16 mouse cellular contexts compared by ENCODE assay signal in genomic region chr6:91865601-91866000, GRCm38 (mm10). TPM values are rescaled to one million over a fixed set of nuclear protein-coding genes. Genes with fewer than 3 reads are reported as not detected.
DNase-seq lines count a peak whose midpoint lies in the region; ATAC-seq lines count a peak whose summit lies in the region.
"Had no signal": no experiment of that assay in that cellular context is flagged by ENCODE, and none has a peak within 500 bp of the region (broad histone marks: within the 10 kb centered on the region; RNA-seq: fewer than 3 reads in every experiment).

No protein-coding gene starts in this region.

- peaks cover 55% of the 10 kb centered on the region for H3K27me3 ChIP-seq in megakaryocyte, embryonic 14.5 days (replicated peaks)

- peaks cover 1% of the 10 kb centered on the region for H3K9me3 ChIP-seq in megakaryocyte, embryonic 14.5 days
- H3K9me3 ChIP-seq: forebrain, embryonic 10.5 days had no signal

- peaks cover 27% of the 10 kb centered on the region for H3K4me1 ChIP-seq in megakaryocyte, embryonic 14.5 days
- H3K4me1 ChIP-seq: forebrain, embryonic 10.5 days had no signal

- DNase-seq in left cerebral cortex, adult 9 months (ENCODE audit: low spot score in 2 of 2), result peak; percentile 42 to 58
- peak; percentile 7 to 28 for DNase-seq in thymus, postnatal 36 days
- DNase-seq in cerebellum, postnatal 14 days, result no peak
- DNase-seq: cerebellum, adult 11-12 months; heart, adult 18-20 months; kidney, postnatal 25 days; layer of hippocampus, postnatal 36 days; lung, embryonic 14.5 days; midbrain, embryonic 14.5 days had no signal

- peak overlapping the region; percentile 6 for H3K4me3 ChIP-seq in megakaryocyte, embryonic 14.5 days (replicated peaks)
- H3K4me3 ChIP-seq: forebrain, embryonic 10.5 days had no signal

- no peak for ATAC-seq in megakaryocyte, adult 5-6 weeks (ENCODE audit: poor library complexity, severe bottlenecking)
- ATAC-seq in common myeloid progenitor, adult 5-6 weeks (replicated peaks; ENCODE audit: low read depth, poor library complexity, severe bottlenecking), result 0 out of 2 replicates have a peak, but pooled peaks have one; percentile 32
- no peak for ATAC-seq in cerebellum, adult (ENCODE audit: insufficient number of reproducible peaks, low FRiP score, low TSS enrichment)
- ATAC-seq: intestine, postnatal 0 days had no signal

- H3K36me3 ChIP-seq in megakaryocyte, embryonic 14.5 days (replicated peaks; ENCODE audit: low read length), result no peaks in the 10 kb centered on the region
- H3K36me3 ChIP-seq: forebrain, embryonic 10.5 days had no signal

RNA-seq across cellular contexts. Expression of gene Ccdc174, which starts 12.3 kb away (rescaled TPM):
- 2.6 and 6.0 TPM in 2 replicates for polyA plus RNA-seq in megakaryocyte, embryonic 14.5 days (2012; ENCODE audit: insufficient read depth, low replicate concordance)
- total RNA-seq in megakaryocyte, adult 5-6 weeks (2015), result 31.2 and 34.3 TPM in 2 replicates
- total RNA-seq in megakaryocyte, adult 5-6 weeks (2017), result 49.0 and 49.9 TPM in 2 replicates
- total RNA-seq in common myeloid progenitor, adult 5-6 weeks (2017), result 47.5 and 69.5 TPM in 2 replicates

RNA-seq across cellular contexts. Expression of gene 4930590J08Rik, which starts 37.0 kb away (rescaled TPM):
- polyA plus RNA-seq in megakaryocyte, embryonic 14.5 days (2012; ENCODE audit: insufficient read depth, low replicate concordance), result 0.03 and 2.0 TPM in 2 replicates
- 1.1 TPM in 2 replicates for total RNA-seq in megakaryocyte, adult 5-6 weeks (2015)
- 0.15 and 0.53 TPM in 2 replicates for total RNA-seq in megakaryocyte, adult 5-6 weeks (2017)
- total RNA-seq in common myeloid progenitor, adult 5-6 weeks (2017), result 0.50 TPM in 1 of 2 replicates, not detected in the other

RNA-seq across cellular contexts. Expression of gene Grip2, which starts 38.6 kb away (rescaled TPM):
- not detected in 2 replicates for polyA plus RNA-seq in megakaryocyte, embryonic 14.5 days (2012; ENCODE audit: insufficient read depth, low replicate concordance)
- not detected in 2 replicates for total RNA-seq in megakaryocyte, adult 5-6 weeks (2015)
- total RNA-seq in megakaryocyte, adult 5-6 weeks (2017), result not detected in 2 replicates
- total RNA-seq in common myeloid progenitor, adult 5-6 weeks (2017), result not detected in 2 replicates
- polyA plus RNA-seq: macrophage had no signal

Comparison
In these comparisons a context has a peak if more than half of its experiments do, and no peak if none do; other contexts are left out.
1. DNase-seq: peak in left cerebral cortex, adult 9 months (2 of 2) and thymus, postnatal 36 days (2 of 2); none in cerebellum, postnatal 14 days (0 of 2).